Mouse (Mus musculus): ENCODE data around the gene Shisa8. TPM values are rescaled to one million over a fixed set of nuclear protein-coding genes. Genes with fewer than 3 reads are reported as not detected.

Shisa8 gene
- not detected for polyA plus RNA-seq (2017; shearing (Covaris generic))

GRCm38 (mm10) chr15:82212752-82213063, at the start of gene Shisa8:
TSS of gene Shisa8 (minus strand) at chr15:82212815.

GRCm38 (mm10) chr15:82252097-82252496, 39.5 kb upstream of the Shisa8 start, which contains the start of gene 1500009C09Rik:
TSS of gene 1500009C09Rik (plus strand) at chr15:82252397.

GRCm38 (mm10) chr15:82244115-82244804, 31.6 kb upstream of the Shisa8 start, which contains the start of gene Cenpm:
TSS of gene Cenpm (minus strand) at chr15:82244748.

GRCm38 (mm10) chr15:82223657-82224601, 11.3 kb upstream of the Shisa8 start, which contains the start of gene Tnfrsf13c:
TSS of gene Tnfrsf13c (minus strand) at chr15:82224369.

Other genes starting within 250 kb of the Shisa8 start
- not detected for gene 1700029P11Rik, start 232.3 kb downstream of the Shisa8 start, polyA plus RNA-seq (2017; shearing (Covaris generic))
- 36.4 TPM for gene Xrcc6, start 225.0 kb downstream of the Shisa8 start, polyA plus RNA-seq (2017; shearing (Covaris generic))
- 29.9 TPM for gene Desi1, start 179.0 kb downstream of the Shisa8 start, polyA plus RNA-seq (2017; shearing (Covaris generic))
- gene Snu13, start 165.2 kb downstream of the Shisa8 start, polyA plus RNA-seq (2017; shearing (Covaris generic)): 238 TPM
- gene 4930407I10Rik, start 153.7 kb downstream of the Shisa8 start, polyA plus RNA-seq (2017; shearing (Covaris generic)): not detected
- not detected for gene Mei1, start 142.8 kb downstream of the Shisa8 start, polyA plus RNA-seq (2017; shearing (Covaris generic))
- gene Ccdc134, start 84.9 kb downstream of the Shisa8 start, polyA plus RNA-seq (2017; shearing (Covaris generic)): 31.0 TPM
- gene Srebf2, start 65.6 kb downstream of the Shisa8 start, polyA plus RNA-seq (2017; shearing (Covaris generic)): 179 TPM
- 0.56 TPM for gene Tnfrsf13c, start 11.6 kb upstream of the Shisa8 start, polyA plus RNA-seq (2017; shearing (Covaris generic))
- 0.84 TPM for gene Cenpm, start 31.9 kb upstream of the Shisa8 start, polyA plus RNA-seq (2017; shearing (Covaris generic))
- not detected for gene 1500009C09Rik, start 39.6 kb upstream of the Shisa8 start, polyA plus RNA-seq (2017; shearing (Covaris generic))
- gene Sept3, start 62.1 kb upstream of the Shisa8 start, polyA plus RNA-seq (2017; shearing (Covaris generic)): not detected
- not detected for gene Wbp2nl, start 86.1 kb upstream of the Shisa8 start, polyA plus RNA-seq (2017; shearing (Covaris generic))
- 31.6 TPM for gene Naga, start 126.1 kb upstream of the Shisa8 start, polyA plus RNA-seq (2017; shearing (Covaris generic))
- gene Pheta2, start 126.1 kb upstream of the Shisa8 start, polyA plus RNA-seq (2017; shearing (Covaris generic)): 0.26 TPM
- gene Smdt1, start 126.1 kb upstream of the Shisa8 start, polyA plus RNA-seq (2017; shearing (Covaris generic)): 159 TPM
- 256 TPM for gene Ndufa6, start 141.5 kb upstream of the Shisa8 start, polyA plus RNA-seq (2017; shearing (Covaris generic))
- 4.3 TPM for gene Cyp2d22, start 167.4 kb upstream of the Shisa8 start, polyA plus RNA-seq (2017; shearing (Covaris generic))
- not detected for gene Cyp2d11, start 181.2 kb upstream of the Shisa8 start, polyA plus RNA-seq (2017; shearing (Covaris generic))
- gene Cyp2d10, start 194.4 kb upstream of the Shisa8 start, polyA plus RNA-seq (2017; shearing (Covaris generic)): not detected
- gene Cyp2d9, start 220.6 kb upstream of the Shisa8 start, polyA plus RNA-seq (2017; shearing (Covaris generic)): not detected